Mouse (Mus musculus) lung, embryonic 16.5 days (tissue): ENCODE results near the gene Rnase10. TPM values are rescaled to one million over a fixed set of nuclear protein-coding genes. Genes with fewer than 3 reads are reported as not detected.
A peak's percentile ranks its signal among the peaks of the same experiment; 100 is the strongest.

Experiments
- ATAC-seq: fragments of 200-750 bp; cut with Nextera tagmentation; 2 replicates; pipeline ENCODE4 v1.8.0; 2017; ENCODE audit warnings: low read depth, mild to moderate bottlenecking, moderate library complexity
- H3K27ac ChIP-seq: fragments of 300-500 bp; sonication (generic); 2 replicates; pipeline ENCODE4 v1.5.1; 2014; ENCODE audit warnings: mild to moderate bottlenecking, control low read depth, low read length
- H3K27me3 ChIP-seq: fragments of 300-500 bp; sonication (generic); 2 replicates; pipeline ENCODE4 v1.6.1; 2014; ENCODE audit warnings: low read depth, low read length, mixed read lengths; ENCODE audit not compliant: control insufficient read depth, insufficient read depth
- H3K36me3 ChIP-seq: fragments of 300-500 bp; sonication (generic); 2 replicates; pipeline ENCODE4 v1.6.1; 2014; ENCODE audit warnings: low read length; ENCODE audit not compliant: control insufficient read depth, insufficient read depth
- H3K4me1 ChIP-seq: fragments of 300-500 bp; sonication (generic); replicated peaks from 2 replicates; pipeline ENCODE4 v1.6.1; 2014; ENCODE audit warnings: low read length, mixed read lengths; ENCODE audit not compliant: control insufficient read depth, insufficient read depth
- H3K4me2 ChIP-seq: fragments of 300-500 bp; sonication (generic); 2 replicates; pipeline ENCODE4 v1.6.1; 2014; ENCODE audit warnings: low read depth, low read length, control low read depth
- H3K4me3 ChIP-seq: fragments of 300-500 bp; sonication (generic); 2 replicates; pipeline ENCODE4 v1.5.1; 2014; ENCODE audit warnings: mild to moderate bottlenecking, low read length, control low read depth
- H3K9ac ChIP-seq: fragments of 300-500 bp; sonication (generic); 2 replicates; pipeline ENCODE4 v1.6.1; 2014; ENCODE audit warnings: low read length, control low read depth
- H3K9me3 ChIP-seq: fragments of 300-500 bp; sonication (generic); 2 replicates; pipeline ENCODE4 v1.6.1; 2016; ENCODE audit warnings: low read length; ENCODE audit not compliant: control insufficient read depth
- WGBS: fragments of 180-500 bp; shearing (Covaris S2); extraction: QIAGEN DNeasy Blood & Tissue Kit; methylation state at CpG from one replicate; pipeline ENCODE4 v1.1.7; 2014; 5-methylcytosine and 5-hydroxymethylcytosine counted together
- polyA plus RNA-seq: library from polyadenylated mRNA; unstranded; fragments of >200 nt; fragmentation: Nextera tagmentation; extraction: Ambion mirVana; gene quantifications from 2 replicates; pipeline ENCODE4 v1.2.1, GENCODE M21; 2015

Gene Rnase10
- polyA plus RNA-seq, 1 experiment from 2014 or later: 0.26 TPM

DNA sequence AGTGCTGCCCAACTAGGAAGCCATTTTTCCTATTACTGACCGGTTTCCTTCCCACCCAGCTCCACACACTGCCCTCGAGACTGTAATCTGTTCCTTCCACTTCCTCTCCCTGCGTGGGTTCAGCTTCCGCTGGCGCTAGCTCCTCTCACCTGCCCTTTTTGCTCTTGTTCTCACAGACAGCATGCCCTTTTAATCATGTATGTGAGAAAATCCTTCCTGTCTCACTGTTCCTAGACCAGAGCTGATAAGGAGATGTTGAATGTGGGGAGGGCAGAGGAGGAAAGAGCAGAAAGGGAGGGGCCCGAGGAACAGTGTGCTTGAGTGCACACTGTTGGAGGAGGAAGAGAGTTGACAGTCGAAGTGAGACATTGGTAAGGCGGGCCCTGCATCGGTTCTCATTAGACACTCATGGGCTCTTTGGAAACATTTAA, 49.9 kb downstream of the Rnase10 start, which contains the start of gene Rnase12:
Rnase12 (minus strand) TSS at position 261 of the 431 bp plus-strand sequence.
- WGBS: 35% methylated on average over 9 of the region's 9 CpGs
- ATAC-seq: no peak
- Histone ChIP-seq H3K9me3 (no peaks in the 10 kb centered on the region), H3K4me1 (peaks cover 2% of the 10 kb centered on the region; the same call in 1 of the 2 replicates), H3K9ac (no peak within 1 kb of the TSS), H3K4me2 (peak within 1 kb of the TSS; percentile 0; the same call in 1 of the 2 replicates), H3K4me3 (no peak within 1 kb of the TSS), H3K27ac (no peak within 1 kb of the TSS), H3K36me3 (no peaks in the 10 kb centered on the region), H3K27me3 (no peaks in the 10 kb centered on the region)

Other genes with a start within 250 kb of the Rnase10 start
- 68.6 and 71.7 TPM in 2 replicates for gene Ttc5, start 222.2 kb upstream of the Rnase10 start, polyA plus RNA-seq
- gene Ccnb1ip1, start 200.0 kb upstream of the Rnase10 start, polyA plus RNA-seq: not detected in 2 replicates
- gene Parp2, start 199.9 kb upstream of the Rnase10 start, polyA plus RNA-seq: 62.5 and 64.7 TPM in 2 replicates
- gene Tep1, start 137.2 kb upstream of the Rnase10 start, polyA plus RNA-seq: 6.0 and 6.2 TPM in 2 replicates
- 0.59 TPM in 2 replicates for gene Klhl33, start 110.2 kb upstream of the Rnase10 start, polyA plus RNA-seq
- gene Osgep, start 82.9 kb upstream of the Rnase10 start, polyA plus RNA-seq: 153 and 171 TPM in 2 replicates
- gene Apex1, start 82.8 kb upstream of the Rnase10 start, polyA plus RNA-seq: 171 and 177 TPM in 2 replicates
- 47.1 and 48.4 TPM in 2 replicates for gene Pip4p1, start 76.9 kb upstream of the Rnase10 start, polyA plus RNA-seq
- gene Pnp, start 76.7 kb upstream of the Rnase10 start, polyA plus RNA-seq: 68.8 and 73.1 TPM in 2 replicates
- not detected in 2 replicates for gene Gm49342, start 63.2 kb upstream of the Rnase10 start, polyA plus RNA-seq
- gene Pnp2, start 51.8 kb upstream of the Rnase10 start, polyA plus RNA-seq: 0.46 and 0.88 TPM in 2 replicates
- gene Rnase9, start 34.1 kb downstream of the Rnase10 start, polyA plus RNA-seq: not detected in 2 replicates
- gene Rnase11, start 42.4 kb downstream of the Rnase10 start, polyA plus RNA-seq: not detected in 2 replicates
- 0.34 TPM in 1 of 2 replicates, not detected in the other for gene Rnase12, start 49.9 kb downstream of the Rnase10 start, polyA plus RNA-seq
- not detected in 2 replicates for gene Olfr750, start 66.7 kb downstream of the Rnase10 start, polyA plus RNA-seq
- 42.2 and 50.8 TPM in 2 replicates for gene Rnase4, start 83.3 kb downstream of the Rnase10 start, polyA plus RNA-seq
- 6.3 and 8.7 TPM in 2 replicates for gene Ang, start 83.4 kb downstream of the Rnase10 start, polyA plus RNA-seq
- not detected in 2 replicates for gene Eddm3b, start 106.7 kb downstream of the Rnase10 start, polyA plus RNA-seq
- 0.69 and 0.97 TPM in 2 replicates for gene Rnase6, start 116.2 kb downstream of the Rnase10 start, polyA plus RNA-seq
- gene Rnase1, start 139.0 kb downstream of the Rnase10 start, polyA plus RNA-seq: 0.50 and 0.51 TPM in 2 replicates
- gene Rnase2b, start 154.5 kb downstream of the Rnase10 start, polyA plus RNA-seq: not detected in 2 replicates
- gene Ang2, start 191.4 kb downstream of the Rnase10 start, polyA plus RNA-seq: not detected in 2 replicates
- gene Ear14, start 195.6 kb downstream of the Rnase10 start, polyA plus RNA-seq: not detected in 2 replicates
- gene Rnase2a, start 248.4 kb downstream of the Rnase10 start, polyA plus RNA-seq: not detected in 2 replicates